15 mouse cellular contexts compared by ENCODE assay signal in genomic region chr13:48716075-48716474, GRCm38 (mm10). TPM values are rescaled to one million over a fixed set of nuclear protein-coding genes. Genes with fewer than 3 reads are reported as not detected.
A peak's percentile ranks its signal among the peaks of the same experiment; 100 is the strongest.
DNase-seq lines count a peak whose midpoint lies in the region; ATAC-seq and TF ChIP-seq lines count a peak whose summit lies in the region.
"Had no signal": no experiment of that assay in that cellular context is flagged by ENCODE, and none has a peak within 500 bp of the region (broad histone marks: within the 10 kb centered on the region; RNA-seq: fewer than 3 reads in every experiment).

No protein-coding gene starts in this region.

- peak; percentile 32 for DNase-seq in embryo, embryonic 11 days
- no peak for DNase-seq in embryo, embryonic 9.5 days (ENCODE audit: extremely low spot score)
- no peak for DNase-seq in layer of hippocampus, adult 2 months (ENCODE audit: low spot score in 2 of 2)
- no peak for DNase-seq in layer of hippocampus, adult 9-11 months
- no peak for DNase-seq in layer of hippocampus, postnatal 14 days (ENCODE audit: low spot score in 2 of 2)
- DNase-seq in thymus, postnatal 10 days (ENCODE audit: low spot score in 2 of 2) = no peak
- DNase-seq: cerebellum, adult 2 months; kidney, adult 9 months had no signal

- peak; percentile 71 for TF ChIP-seq CTCF in layer of hippocampus, adult 2 months (conservative IDR thresholded peaks at IDR 0.05)
- peak; percentile 92 for TF ChIP-seq CTCF in E14TG2a.4 (conservative IDR thresholded peaks at IDR 0.05; ENCODE audit: low read length)

- peaks cover 5% of the 10 kb centered on the region for H3K4me1 ChIP-seq in E14TG2a.4 (replicated peaks; ENCODE audit: low read depth, low read length)
- H3K4me1 ChIP-seq: forebrain, embryonic 12.5 days; midbrain, embryonic 13.5 days had no signal

- no peak overlapping the region for H3K27ac ChIP-seq in layer of hippocampus, adult 2 months
- H3K27ac ChIP-seq: forebrain, embryonic 12.5 days; limb, embryonic 15.5 days; midbrain, embryonic 13.5 days; stomach, embryonic 15.5 days had no signal

- H3K27me3 ChIP-seq in E14TG2a.4 (ENCODE audit: insufficient read depth, low read length) = peaks cover 19% of the 10 kb centered on the region
- H3K27me3 ChIP-seq: limb, embryonic 15.5 days; midbrain, embryonic 13.5 days; stomach, embryonic 15.5 days had no signal

- no peaks in the 10 kb centered on the region for H3K36me3 ChIP-seq in E14TG2a.4 (ENCODE audit: insufficient read depth, low read length)
- H3K36me3 ChIP-seq: forebrain, embryonic 12.5 days; limb, embryonic 15.5 days; midbrain, embryonic 13.5 days; stomach, embryonic 15.5 days had no signal

- H3K4me3 ChIP-seq in layer of hippocampus, adult 2 months = no peak overlapping the region
- no peak overlapping the region for H3K4me3 ChIP-seq in E14TG2a.4 (replicated peaks; ENCODE audit: low read length)
- H3K4me3 ChIP-seq: forebrain, embryonic 12.5 days; limb, embryonic 15.5 days; midbrain, embryonic 13.5 days; stomach, embryonic 15.5 days had no signal

- ATAC-seq in erythroid progenitor cell, adult 5-6 weeks (replicated peaks; ENCODE audit: low FRiP score, poor library complexity, severe bottlenecking) = peak; percentile 32; the same call in 1 of the 2 replicates
- ATAC-seq: midbrain, embryonic 13.5 days had no signal

- no peaks in the 10 kb centered on the region for H3K9me3 ChIP-seq in E14TG2a.4 (ENCODE audit: low read length)
- H3K9me3 ChIP-seq: forebrain, embryonic 12.5 days; stomach, embryonic 15.5 days had no signal

RNA-seq across cellular contexts. Expression of gene Barx1, which starts 53.3 kb away (rescaled TPM):
- not detected for total RNA-seq in layer of hippocampus, adult 2 months (2021)
- not detected in 2 replicates for total RNA-seq in erythroid progenitor cell, adult 5-6 weeks (2015; ENCODE audit: low replicate concordance)
- total RNA-seq in erythroid progenitor cell, adult 5-6 weeks (2017; ENCODE audit: low replicate concordance) = not detected in 2 replicates
- total RNA-seq in layer of hippocampus, postnatal 14 days (2021) = not detected
- total RNA-seq: heart, adult 8-10 months had no signal
